Mouse (Mus musculus) neural tube, embryonic 14.5 days (tissue): ENCODE results near the gene Mrpl34. TPM values are rescaled to one million over a fixed set of nuclear protein-coding genes. Genes with fewer than 3 reads are reported as not detected.

ENCODE experiments used
- ATAC-seq: fragments of 200-750 bp; cut with Nextera tagmentation; 2 replicates; pipeline ENCODE4 v1.8.0; 2017; ENCODE audit warnings: low read depth, mild to moderate bottlenecking, moderate TSS enrichment, moderate library complexity
- H3K27ac ChIP-seq: fragments of 300-500 bp; sonication (generic); 2 replicates; pipeline ENCODE4 v1.5.1; 2014; ENCODE audit warnings: low read depth, mild to moderate bottlenecking, control low read depth, low read length, moderate library complexity, mixed read lengths
- H3K27me3 ChIP-seq: fragments of 300-500 bp; sonication (generic); 2 replicates; pipeline ENCODE4 v1.6.1; 2014; ENCODE audit warnings: low read length; ENCODE audit not compliant: control insufficient read depth, insufficient read depth
- H3K36me3 ChIP-seq: fragments of 300-500 bp; sonication (generic); 2 replicates; pipeline ENCODE4 v1.6.1; 2014; ENCODE audit warnings: low read length, mixed read lengths; ENCODE audit not compliant: control insufficient read depth, insufficient read depth
- H3K4me1 ChIP-seq: fragments of 300-500 bp; sonication (generic); 2 replicates; pipeline ENCODE4 v1.6.1; 2014; ENCODE audit warnings: low read length; ENCODE audit not compliant: control insufficient read depth, insufficient read depth
- H3K4me2 ChIP-seq: fragments of 300-500 bp; sonication (generic); 2 replicates; pipeline ENCODE4 v1.6.1; 2014; ENCODE audit warnings: mild to moderate bottlenecking, low read depth, low read length, control low read depth
- H3K4me3 ChIP-seq: fragments of 300-500 bp; sonication (generic); 2 replicates; pipeline ENCODE4 v1.5.1; 2014; ENCODE audit warnings: low read depth, low read length, control low read depth, mixed read lengths
- H3K9ac ChIP-seq: fragments of 300-500 bp; sonication (generic); replicated peaks from 2 replicates; pipeline ENCODE4 v1.6.1; 2014; ENCODE audit warnings: low read depth, mild to moderate bottlenecking, control low read depth, low read length, mixed read lengths
- H3K9me3 ChIP-seq: fragments of 300-500 bp; sonication (generic); 2 replicates; pipeline ENCODE4 v1.6.1; 2016; ENCODE audit warnings: low read length; ENCODE audit not compliant: control insufficient read depth
- WGBS: fragments of 180-500 bp; shearing (Covaris S2); extraction: QIAGEN DNeasy Blood & Tissue Kit; methylation state at CpG from one replicate; pipeline ENCODE4 v1.1.7; 2014; 5-methylcytosine and 5-hydroxymethylcytosine counted together
- polyA plus RNA-seq: library from polyadenylated mRNA; unstranded; fragments of >200 nt; fragmentation: Nextera tagmentation; extraction: Ambion mirVana; gene quantifications from 2 replicates; pipeline ENCODE4 v1.2.1, GENCODE M21; 2014

Gene Mrpl34
- polyA plus RNA-seq, 1 experiment from 2014 or later: 186 TPM

DNA sequence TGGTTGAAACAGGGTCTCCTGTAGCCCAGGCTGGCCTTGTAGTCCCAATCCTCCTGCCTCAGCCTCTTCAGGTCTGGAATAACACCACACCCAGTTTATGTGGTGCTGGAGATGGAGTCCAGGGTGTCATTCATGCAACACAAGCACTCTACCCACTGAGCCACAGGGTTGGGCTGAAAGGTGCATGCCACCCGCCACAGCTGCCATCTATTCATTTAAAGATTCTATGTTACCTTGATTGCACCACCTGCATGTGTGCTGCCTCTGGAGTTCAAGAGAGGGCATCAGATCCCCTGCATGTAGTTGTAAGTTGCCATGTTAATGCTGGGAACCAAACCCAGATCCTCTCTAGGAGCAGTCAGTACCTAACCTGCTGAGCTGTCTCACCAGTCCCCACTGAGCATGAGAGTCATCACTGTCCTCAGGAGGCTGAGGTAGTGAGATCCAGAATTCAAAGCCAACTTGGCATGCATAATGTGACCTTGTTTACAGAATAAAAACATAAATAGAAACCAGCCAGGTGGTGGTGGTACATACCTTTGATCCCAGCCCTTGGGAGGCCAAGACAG, 32.4 kb downstream of the Mrpl34 start:
- Histone ChIP-seq H3K4me3 (no peak overlapping the region), H3K9ac (no peak overlapping the region), H3K27me3 (no peaks in the 10 kb centered on the region), H3K9me3 (no peaks in the 10 kb centered on the region), H3K4me2 (no peak overlapping the region), H3K36me3 (peaks cover 7% of the 10 kb centered on the region; the same call in 1 of the 2 replicates), H3K4me1 (no peaks in the 10 kb centered on the region), H3K27ac (no peak overlapping the region; the same call in 1 of the 2 replicates)
- WGBS: 88% methylated on average over 1 of the region's 1 CpGs
- no peak for ATAC-seq

DNA sequence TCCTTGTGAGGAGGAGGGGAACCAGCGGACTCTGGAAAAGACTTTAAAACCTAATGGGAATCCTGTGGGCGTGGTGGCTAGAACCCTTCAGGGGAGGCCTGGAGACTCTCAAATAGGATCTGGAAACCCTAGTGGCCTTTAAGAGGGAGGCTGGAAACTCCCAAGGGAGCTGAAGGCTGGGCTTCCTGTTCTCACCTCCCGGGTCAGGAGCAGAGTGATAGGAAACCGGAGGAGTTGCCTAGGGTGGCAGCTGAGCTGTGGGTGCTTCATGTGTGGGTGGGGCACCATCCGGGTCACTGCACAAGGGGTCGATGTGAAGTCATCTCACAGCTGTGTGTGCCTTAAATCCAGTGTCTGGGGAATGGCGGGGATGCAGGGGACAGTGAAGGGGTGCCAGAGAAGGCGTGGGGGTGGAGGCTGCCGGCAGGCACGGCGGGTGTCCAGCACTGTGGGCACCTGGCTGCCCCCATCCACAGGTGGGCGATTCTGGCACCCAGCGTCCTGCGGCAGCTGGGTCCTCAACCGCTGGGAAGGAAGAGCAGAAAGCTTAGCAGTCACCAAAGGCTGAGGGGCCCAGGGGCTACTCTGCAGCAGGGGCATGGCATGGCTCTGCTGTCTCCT, 33.2 kb downstream of the Mrpl34 start:
- Histone ChIP-seq H3K4me2 (no peak overlapping the region), H3K4me3 (no peak overlapping the region), H3K27ac (no peak overlapping the region), H3K36me3 (no peaks in the 10 kb centered on the region), H3K9ac (no peak overlapping the region), H3K9me3 (no peaks in the 10 kb centered on the region), H3K4me1 (no peaks in the 10 kb centered on the region), H3K27me3 (no peaks in the 10 kb centered on the region)
- no peak for ATAC-seq
- 35% methylated on average over 15 of the region's 15 CpGs for WGBS

DNA sequence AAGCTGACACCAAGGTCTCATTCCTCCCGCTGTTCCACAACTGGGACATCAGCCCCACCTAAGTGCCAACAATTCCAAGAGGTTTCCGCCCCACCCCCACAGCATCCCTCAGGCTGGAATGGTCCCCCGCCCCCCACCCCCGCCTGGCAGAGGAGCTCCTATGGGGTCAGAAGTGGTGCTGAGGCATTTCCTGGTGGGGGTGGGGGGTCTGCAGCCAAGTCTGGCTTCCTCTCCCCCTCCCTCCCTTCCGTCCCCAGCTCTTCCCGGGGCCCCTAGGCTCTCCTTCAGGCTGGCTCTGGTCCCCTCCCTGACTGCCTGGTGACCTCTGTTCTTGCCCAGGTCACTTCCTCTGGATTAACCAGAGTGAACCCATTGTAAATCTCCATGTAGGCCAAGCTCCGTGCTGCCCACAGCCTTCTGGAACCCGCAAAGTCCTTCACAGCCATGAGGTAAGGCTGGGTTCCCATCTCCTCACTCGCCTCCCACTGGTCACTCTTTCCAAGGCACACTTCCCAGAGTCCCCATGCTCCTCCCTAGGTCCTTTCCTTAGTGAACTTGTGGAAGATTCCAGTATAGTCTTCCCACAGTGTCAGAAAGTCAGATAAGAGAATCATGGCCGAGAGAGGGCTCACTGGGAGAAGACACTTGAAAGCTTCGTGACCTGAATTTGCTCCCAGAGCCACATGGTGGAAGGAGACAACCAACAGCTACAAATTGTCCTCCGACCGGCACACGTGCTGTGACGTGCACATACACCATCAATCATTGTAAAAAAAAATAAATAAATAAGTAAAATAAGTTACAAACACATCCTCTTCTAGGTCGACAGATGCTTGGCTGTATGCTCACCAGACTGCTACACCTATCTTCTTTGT, 34.3 kb downstream of the Mrpl34 start:
- Histone ChIP-seq H3K9ac (no peak overlapping the region), H3K4me3 (no peak overlapping the region), H3K27me3 (no peaks in the 10 kb centered on the region), H3K36me3 (no peaks in the 10 kb centered on the region), H3K4me1 (no peaks in the 10 kb centered on the region), H3K9me3 (no peaks in the 10 kb centered on the region), H3K4me2 (no peak overlapping the region), H3K27ac (no peak overlapping the region)
- no peak for ATAC-seq
- 45% methylated on average over 15 of the region's 16 CpGs for WGBS

DNA sequence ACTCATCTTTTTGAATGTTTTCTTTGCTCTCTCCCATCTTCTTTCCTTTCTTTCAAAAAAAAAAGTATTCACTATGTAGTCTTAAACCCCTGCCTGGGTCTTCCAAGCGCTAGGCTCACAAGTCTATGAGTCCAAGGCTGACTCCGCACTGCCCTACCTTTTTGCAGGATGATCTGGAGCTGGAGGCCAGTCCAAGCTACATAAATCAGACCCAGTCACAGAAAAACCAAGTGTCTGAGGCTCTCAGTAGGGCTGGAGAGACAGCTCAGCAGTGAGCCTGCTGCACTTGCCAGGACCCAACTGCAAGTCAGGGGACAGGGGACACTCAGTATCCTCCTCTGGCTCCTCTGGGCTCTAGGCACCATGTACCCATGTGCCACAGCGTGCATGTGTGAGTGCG, 39.6 kb downstream of the Mrpl34 start:
- Histone ChIP-seq H3K9ac (no peak overlapping the region), H3K9me3 (no peaks in the 10 kb centered on the region), H3K4me3 (no peak overlapping the region), H3K4me1 (no peaks in the 10 kb centered on the region), H3K27me3 (peaks cover 32% of the 10 kb centered on the region), H3K4me2 (no peak overlapping the region), H3K27ac (no peak overlapping the region), H3K36me3 (no peaks in the 10 kb centered on the region)
- WGBS: 85% methylated on average over 4 of the region's 4 CpGs
- ATAC-seq: no peak

DNA sequence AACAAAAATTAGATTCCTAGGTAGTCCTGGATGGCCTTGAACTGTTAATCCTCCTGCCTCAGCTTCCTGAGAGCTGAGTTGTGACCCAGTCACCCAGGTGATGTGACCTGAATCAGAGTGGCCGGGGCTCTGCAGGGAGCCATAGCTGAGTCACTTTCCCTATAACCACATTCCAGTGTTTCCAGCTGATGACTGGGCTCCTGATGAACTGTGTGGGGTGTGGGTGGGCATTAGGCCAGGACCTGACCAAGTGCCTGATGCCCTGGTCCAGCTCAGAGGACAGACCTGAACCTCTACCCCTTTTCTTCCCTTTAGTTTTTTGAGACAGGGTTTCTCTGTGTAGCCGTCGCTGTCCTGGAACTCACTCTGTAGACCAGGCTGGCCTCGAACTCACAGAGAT, 40.6 kb downstream of the Mrpl34 start:
- ATAC-seq: no peak
- WGBS: 93% methylated on average over 4 of the region's 4 CpGs
- H3K4me2 ChIP-seq: no peak overlapping the region

DNA sequence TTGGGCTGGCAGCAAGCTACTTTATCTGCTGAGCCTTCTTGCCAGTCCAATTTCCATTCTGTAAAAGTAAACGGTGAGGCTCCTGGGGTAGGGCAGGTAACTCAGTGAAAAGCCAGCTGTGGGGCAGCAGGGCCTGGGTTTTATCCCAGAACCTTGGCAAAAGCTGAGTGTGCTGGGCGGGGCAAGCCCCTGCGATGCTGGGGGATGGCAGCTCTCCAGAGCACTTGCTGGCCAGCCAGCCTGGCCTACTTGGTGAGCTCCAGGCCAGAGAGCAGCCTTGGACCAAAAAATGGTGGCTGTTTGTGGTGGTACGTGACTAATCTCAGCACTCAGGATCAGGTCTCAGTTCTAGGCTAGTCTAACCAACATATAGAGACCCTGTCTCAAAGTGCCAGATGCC, 41.2 kb downstream of the Mrpl34 start:
- 82% methylated on average over 4 of the region's 4 CpGs for WGBS
- ATAC-seq: no peak
- Histone ChIP-seq H3K4me3 (no peak overlapping the region), H3K27me3 (peaks cover 32% of the 10 kb centered on the region), H3K4me2 (no peak overlapping the region), H3K27ac (no peak overlapping the region), H3K9ac (no peak overlapping the region), H3K36me3 (no peaks in the 10 kb centered on the region), H3K9me3 (no peaks in the 10 kb centered on the region), H3K4me1 (no peaks in the 10 kb centered on the region)

More for the DNA sequence above, 40.6 kb downstream of the Mrpl34 start:
- Histone ChIP-seq H3K27me3 (peaks cover 32% of the 10 kb centered on the region), H3K4me3 (no peak overlapping the region), H3K4me1 (no peaks in the 10 kb centered on the region), H3K36me3 (no peaks in the 10 kb centered on the region), H3K27ac (no peak overlapping the region), H3K9me3 (no peaks in the 10 kb centered on the region), H3K9ac (no peak overlapping the region)

DNA sequence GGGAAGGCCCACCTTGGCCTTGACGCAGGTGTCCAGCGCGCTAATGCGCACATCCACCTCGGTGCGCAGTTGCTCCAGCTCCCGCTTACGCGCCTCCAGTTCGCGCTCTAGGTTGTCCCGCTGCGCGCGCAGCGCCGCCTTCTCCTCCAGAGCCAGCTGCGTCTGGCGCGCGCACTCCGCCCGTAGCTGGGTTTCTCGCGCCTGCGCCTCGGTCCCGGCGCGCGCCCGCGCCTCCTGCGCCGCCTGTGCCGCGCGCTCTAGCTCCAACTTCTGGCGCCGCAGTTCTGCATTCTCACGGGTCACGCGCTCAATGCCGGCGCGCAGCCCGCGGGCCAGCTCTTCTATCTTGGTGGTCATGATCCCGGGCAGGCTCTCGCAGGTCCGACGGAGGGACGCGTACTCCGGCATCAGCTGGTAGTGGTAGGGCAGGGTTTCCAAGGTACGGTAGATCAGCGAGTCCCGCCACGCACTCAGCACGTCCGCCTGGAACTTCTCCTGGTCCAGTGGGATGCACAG, 42.9 kb downstream of the Mrpl34 start:
- peak; percentile 86 for ATAC-seq
- Histone ChIP-seq H3K4me2 (peak overlapping the region; percentile 47), H3K9ac (0 out of 2 replicates have a peak overlapping the region, but pooled peaks have one; percentile 37), H3K9me3 (no peaks in the 10 kb centered on the region), H3K4me1 (no peaks in the 10 kb centered on the region), H3K36me3 (no peaks in the 10 kb centered on the region), H3K4me3 (peak overlapping the region; percentile 35), H3K27ac (no peak overlapping the region), H3K27me3 (peaks cover 32% of the 10 kb centered on the region)
- 0% methylated on average over 61 of the region's 61 CpGs for WGBS

DNA sequence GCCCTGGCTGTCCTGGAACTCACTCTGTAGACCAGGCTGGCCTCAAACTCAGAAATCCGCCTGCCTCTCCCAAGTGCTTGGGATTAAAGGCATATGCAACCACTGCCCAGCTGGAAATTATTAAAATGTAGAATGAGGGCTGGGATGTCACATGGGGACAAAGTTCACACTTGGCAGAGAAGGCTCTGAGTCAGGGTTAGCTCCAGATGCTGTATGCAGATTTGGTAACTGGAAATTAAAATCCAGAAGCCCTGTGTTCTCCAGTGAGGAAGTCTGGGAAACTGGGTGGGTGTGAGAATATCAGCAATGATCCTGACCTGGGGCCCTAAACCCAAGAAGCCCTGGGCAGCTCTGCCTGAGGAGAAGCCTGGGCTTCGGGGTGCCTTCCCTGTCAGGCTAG, 44.6 kb downstream of the Mrpl34 start:
- ATAC-seq: no peak

DNA sequence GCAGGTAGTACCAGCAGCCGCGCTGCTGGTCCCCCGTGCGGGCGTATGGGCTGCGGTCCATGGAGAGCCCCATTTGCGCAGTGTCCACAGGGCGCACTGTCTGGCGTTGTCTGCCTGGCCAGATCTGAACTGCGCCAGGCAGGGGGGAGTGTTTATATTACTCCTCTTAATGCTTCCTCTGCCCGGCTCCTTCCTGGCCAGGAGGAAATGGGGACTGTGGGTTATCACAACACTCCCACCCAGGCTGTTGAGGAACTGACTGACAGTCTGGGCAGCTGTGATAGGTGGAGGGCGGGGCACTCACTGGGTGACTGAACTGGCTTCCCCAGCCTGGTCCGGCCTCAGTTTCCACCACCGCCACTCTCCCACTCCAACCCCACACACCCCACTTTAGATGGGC, 46.9 kb downstream of the Mrpl34 start, which contains the start of gene Plvap:
Gene Plvap, minus strand, starts transcription at position 109 of the 400 bp plus-strand sequence.
- no peak within 1 kb of the TSS for H3K9ac ChIP-seq
- no peaks in the 10 kb centered on the region for H3K36me3 ChIP-seq
- no peak within 1 kb of the TSS for H3K4me3 ChIP-seq
- no peaks in the 10 kb centered on the region for H3K4me1 ChIP-seq
- H3K9me3 ChIP-seq: no peaks in the 10 kb centered on the region
- ATAC-seq: no peak
- 62% methylated on average over 14 of the region's 14 CpGs for WGBS
- H3K4me2 ChIP-seq: no peak within 1 kb of the TSS
- H3K27me3 ChIP-seq: peaks cover 21% of the 10 kb centered on the region
- H3K27ac ChIP-seq: no peak within 1 kb of the TSS

More for the DNA sequence above, 44.6 kb downstream of the Mrpl34 start:
- H3K4me2 ChIP-seq: no peak overlapping the region
- 76% methylated on average over 2 of the region's 2 CpGs for WGBS
- peaks cover 32% of the 10 kb centered on the region for H3K27me3 ChIP-seq
- no peaks in the 10 kb centered on the region for H3K36me3 ChIP-seq
- H3K4me3 ChIP-seq: no peak overlapping the region
- no peak overlapping the region for H3K27ac ChIP-seq
- H3K4me1 ChIP-seq: no peaks in the 10 kb centered on the region
- H3K9me3 ChIP-seq: no peaks in the 10 kb centered on the region
- no peak overlapping the region for H3K9ac ChIP-seq
